Mouse (Mus musculus): Measurements from ENCODE around the gene Dohh. TPM values are rescaled to one million over a fixed set of nuclear protein-coding genes. Genes with fewer than 3 reads are reported as not detected.

Gene Dohh
- total RNA-seq (2017) = 34.7 and 50.7 TPM in 2 replicates

- ATAC-seq (replicated peaks; ENCODE audit: low read depth, poor library complexity, severe bottlenecking) = peak; percentile 77
Observed at GRCm38 (mm10) chr10:81383802-81384604, at the start of gene Dohh, which contains the start of gene Gm48551. TSS of gene Dohh (plus strand) at chr10:81384428. TSS of gene Gm48551 (plus strand) at chr10:81384466.

GRCm38 (mm10) chr10:81335393-81336340 is 48.6 kb upstream of the Dohh start:
- ATAC-seq (replicated peaks; ENCODE audit: low read depth, poor library complexity, severe bottlenecking) = no peak

DNA sequence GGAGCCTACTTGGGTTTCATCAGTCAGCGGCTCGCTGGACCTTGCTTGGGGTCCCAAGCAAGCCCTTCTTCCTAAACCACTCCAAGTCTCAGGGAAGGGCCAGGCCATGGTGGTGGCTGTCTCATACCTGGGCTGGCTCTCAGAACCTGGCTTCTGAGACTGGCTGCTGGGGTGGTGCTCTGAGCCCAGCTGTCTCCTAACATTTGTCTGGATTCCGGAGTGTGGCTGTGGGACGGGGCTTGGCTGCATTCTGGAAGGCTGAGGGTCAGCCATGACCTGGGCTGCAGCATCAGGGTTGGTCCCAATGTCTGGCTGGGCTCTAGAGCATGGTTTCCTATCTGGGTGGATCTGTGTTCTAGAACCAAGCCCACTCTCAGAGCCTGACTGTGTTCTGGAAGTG is 47.7 kb upstream of the Dohh start:
- no peak for ATAC-seq (replicated peaks; ENCODE audit: low read depth, poor library complexity, severe bottlenecking)

DNA sequence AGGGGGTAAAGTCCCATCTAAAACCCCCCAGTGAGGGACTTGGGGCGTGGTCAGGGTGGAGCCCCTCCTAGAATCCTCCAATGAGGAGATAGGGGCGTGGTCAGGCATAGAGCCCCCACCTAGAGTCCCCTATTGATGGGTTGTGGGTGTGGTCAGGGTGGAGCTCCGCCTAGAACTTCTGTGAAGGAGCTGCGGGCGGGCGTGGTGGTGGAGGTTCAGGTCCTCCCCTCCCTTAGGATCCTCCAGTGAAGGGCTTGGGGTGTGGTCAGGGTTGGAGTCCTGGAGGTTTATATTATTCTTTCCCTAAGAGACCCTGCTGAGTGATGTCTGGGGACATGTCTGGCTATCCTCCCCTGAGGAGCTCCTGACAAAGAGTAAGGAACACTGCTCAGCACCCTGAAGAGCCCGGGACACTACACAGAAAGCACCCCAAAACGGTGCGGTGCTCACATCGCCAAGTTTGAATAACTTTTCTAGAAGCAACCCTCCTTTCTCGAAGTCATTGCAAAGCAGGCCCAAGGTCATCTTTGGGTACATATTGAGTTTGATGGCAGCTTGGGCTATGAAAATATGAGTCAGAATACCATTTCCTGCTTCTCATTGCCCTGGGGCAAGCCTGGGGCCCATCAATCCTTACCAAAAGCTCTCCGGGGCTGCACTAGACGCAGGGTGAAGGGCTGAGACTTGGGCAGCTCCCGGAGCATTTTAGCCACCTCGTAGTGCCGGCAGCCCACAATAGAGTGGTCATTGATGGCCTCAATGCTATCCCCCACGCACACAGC is 43.5 kb upstream of the Dohh start:
- no peak for ATAC-seq (replicated peaks; ENCODE audit: low read depth, poor library complexity, severe bottlenecking)

- peak; percentile 53 for ATAC-seq (replicated peaks; ENCODE audit: low read depth, poor library complexity, severe bottlenecking)
Observed at GRCm38 (mm10) chr10:81341333-81341949, 42.8 kb upstream of the Dohh start.

DNA sequence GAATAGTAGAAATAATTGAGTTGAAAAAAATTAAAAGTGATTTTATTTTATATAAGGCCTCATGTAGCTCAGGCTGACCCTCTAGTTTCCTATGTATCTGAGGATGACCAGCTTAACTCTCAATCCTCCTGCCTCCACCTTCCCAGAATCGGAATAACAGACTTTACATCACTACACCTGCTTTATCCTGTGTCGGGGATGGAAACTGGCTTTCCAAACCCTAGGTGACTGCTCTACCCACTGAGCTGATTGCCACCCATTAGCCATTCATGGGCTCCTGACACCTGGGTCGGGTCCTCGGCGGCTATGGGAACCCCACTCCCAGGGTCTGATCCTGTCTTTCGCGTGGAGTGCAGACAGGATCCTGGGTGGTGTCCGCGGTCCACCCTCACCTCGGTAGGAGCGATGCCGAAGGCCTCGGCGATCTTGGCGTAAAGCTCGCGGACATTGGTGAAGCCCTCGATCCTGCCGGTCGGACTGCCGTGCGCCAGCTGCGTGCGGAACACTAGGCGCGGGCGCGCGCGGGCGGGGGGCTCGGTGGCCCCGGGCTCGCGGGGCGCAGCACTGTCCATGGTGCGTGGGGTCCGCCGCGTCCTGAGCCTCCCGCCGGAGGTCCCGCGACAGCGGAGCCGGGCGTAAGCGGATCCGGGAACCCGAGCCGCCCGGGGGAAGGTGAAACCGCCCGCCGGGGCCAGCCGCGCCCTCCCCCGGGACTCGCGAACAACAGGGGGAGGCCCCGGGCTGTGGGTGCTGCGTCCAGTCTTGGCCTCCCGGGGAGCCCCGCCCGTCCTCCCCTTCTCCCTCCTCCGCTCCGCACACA is 41.3 kb upstream of the Dohh start, which contains the start of gene Gipc3:
TSS of gene Gipc3 (minus strand) at position 581 of the 820 bp plus-strand sequence.
- ATAC-seq (replicated peaks; ENCODE audit: low read depth, poor library complexity, severe bottlenecking) = no peak

GRCm38 (mm10) chr10:81344421-81345161 is 39.6 kb upstream of the Dohh start:
- no peak for ATAC-seq (replicated peaks; ENCODE audit: low read depth, poor library complexity, severe bottlenecking)

GRCm38 (mm10) chr10:81345162-81345534 is 39.1 kb upstream of the Dohh start:
- no peak for ATAC-seq (replicated peaks; ENCODE audit: low read depth, poor library complexity, severe bottlenecking)

DNA sequence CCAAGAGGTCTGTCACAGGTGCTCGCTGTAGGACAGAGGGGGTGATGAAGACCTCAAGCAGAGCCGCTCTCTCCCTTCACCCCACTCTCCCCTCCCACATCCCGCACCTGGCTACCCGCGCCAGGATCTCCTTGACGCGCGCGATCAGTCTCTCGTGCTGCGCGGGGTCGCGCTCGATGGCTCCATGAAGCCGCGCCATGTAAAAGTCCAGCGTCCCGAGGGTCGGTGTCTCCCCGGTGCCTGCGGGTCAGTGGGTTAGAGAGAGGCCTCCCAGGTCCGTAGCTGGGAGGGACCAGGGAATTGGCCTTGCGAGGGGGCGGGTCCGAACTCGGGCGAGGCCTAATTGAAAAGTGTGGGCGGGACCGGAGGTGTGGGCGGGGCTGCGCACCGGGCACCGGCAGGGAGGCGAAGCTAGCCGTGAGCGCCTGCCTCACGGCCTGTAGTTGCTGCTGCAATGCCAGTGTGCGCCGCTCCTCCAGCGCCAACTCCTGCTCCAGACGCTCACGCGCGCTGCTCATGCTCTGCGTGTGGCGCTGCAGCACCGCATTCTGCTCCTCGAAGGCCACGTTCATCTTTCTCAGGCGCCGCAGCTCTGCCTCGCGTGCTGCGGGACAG is 37.7 kb upstream of the Dohh start:
- ATAC-seq (replicated peaks; ENCODE audit: low read depth, poor library complexity, severe bottlenecking) = peak; percentile 62

- peak; percentile 26 for ATAC-seq (replicated peaks; ENCODE audit: low read depth, poor library complexity, severe bottlenecking)
Observed at GRCm38 (mm10) chr10:81349146-81349545, 35.1 kb upstream of the Dohh start.

GRCm38 (mm10) chr10:81349961-81350350 is 34.3 kb upstream of the Dohh start:
- ATAC-seq (replicated peaks; ENCODE audit: low read depth, poor library complexity, severe bottlenecking) = no peak

- ATAC-seq (replicated peaks; ENCODE audit: low read depth, poor library complexity, severe bottlenecking) = peak; percentile 86
Observed at GRCm38 (mm10) chr10:81350351-81351063, 33.7 kb upstream of the Dohh start, which contains the start of gene Hmg20b. TSS of gene Hmg20b (minus strand) at chr10:81350480.

- 0 out of 2 replicates have a peak, but pooled peaks have one; percentile 8 for ATAC-seq (replicated peaks; ENCODE audit: low read depth, poor library complexity, severe bottlenecking)
Observed at GRCm38 (mm10) chr10:81351678-81352291, 32.4 kb upstream of the Dohh start.

DNA sequence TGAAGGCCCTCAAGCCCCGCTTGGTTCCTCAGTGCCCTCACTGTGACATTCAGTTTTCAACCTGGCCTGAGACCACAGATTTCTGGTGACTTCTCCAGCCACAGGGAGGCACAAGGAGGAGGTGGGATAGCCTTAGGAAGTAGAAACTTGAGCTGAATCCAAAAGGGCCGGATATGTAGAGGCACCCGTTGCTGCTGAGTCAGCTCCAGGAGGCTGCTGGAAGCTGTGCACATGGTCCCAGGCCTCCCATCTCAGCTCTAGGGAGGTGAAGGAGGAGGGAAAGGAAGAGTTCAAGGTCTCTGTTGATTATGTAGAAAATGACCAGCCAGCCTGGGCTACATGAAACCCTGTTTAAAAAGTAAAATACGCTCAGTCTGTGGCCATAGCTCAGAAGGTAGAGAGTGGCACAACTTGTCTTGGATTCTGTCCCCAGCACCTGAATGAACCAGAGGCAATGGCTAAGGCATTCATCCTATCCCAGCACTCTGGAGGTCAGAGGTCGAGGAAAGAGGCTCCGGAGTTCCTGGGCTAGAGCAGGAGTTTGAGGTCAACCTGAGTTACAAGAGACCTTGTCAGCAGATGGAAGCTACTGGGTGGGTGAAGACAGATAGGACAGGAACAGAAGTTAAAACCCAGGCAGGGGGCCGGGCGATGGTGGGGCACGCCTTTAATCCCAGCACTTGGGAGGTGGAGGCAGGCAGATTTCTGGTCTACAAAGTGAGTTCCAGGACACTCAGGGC is 29.3 kb upstream of the Dohh start:
- ATAC-seq (replicated peaks; ENCODE audit: low read depth, poor library complexity, severe bottlenecking) = no peak

DNA sequence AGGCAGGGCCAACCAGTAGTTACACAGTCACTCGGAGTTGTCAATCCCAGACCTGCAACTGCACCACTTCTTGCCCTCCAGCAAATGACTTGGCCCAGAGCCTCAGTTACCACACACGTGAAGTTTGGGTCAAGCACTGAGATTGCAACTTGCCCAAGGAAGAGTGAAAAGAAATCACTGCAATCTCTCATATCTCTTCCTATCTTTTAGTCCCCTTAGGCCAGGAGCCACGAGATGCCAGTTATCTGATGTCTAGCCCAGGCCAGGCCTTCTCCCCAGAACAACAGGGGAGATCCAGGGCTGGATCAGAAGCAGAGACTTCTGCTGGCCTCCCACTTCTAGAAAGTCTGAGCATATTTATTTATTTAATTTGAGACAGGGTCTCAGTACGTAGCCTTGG is 28.7 kb upstream of the Dohh start:
- ATAC-seq (replicated peaks; ENCODE audit: low read depth, poor library complexity, severe bottlenecking) = no peak
